Mouse (Mus musculus): ENCODE results near the gene Gm14147. TPM values are rescaled to one million over a fixed set of nuclear protein-coding genes. Genes with fewer than 3 reads are reported as not detected.

Gene Gm14147
- not detected for total RNA-seq (2023)

DNA sequence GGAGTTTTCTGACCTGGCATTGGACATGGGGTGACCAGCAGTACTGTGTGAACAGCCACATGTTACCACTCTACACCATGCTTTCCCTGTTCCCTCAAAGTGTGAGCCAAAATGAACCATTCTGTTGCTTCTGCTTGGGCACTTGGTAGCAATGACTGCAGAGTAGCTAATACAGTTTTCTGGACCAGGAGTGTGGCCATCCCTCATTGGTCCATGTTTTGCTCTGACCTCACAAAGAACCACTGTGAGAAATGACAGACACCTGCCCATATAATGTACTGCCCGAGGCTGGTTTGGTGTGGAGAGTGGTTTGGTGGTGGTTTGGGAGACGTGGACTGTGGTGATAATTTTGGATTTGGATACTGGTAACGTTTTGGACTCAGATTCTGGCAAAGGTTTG, at the start of gene Gm14147:
TSS of gene Gm14147 (plus strand) at position 301 of the 400 bp plus-strand sequence.

DNA sequence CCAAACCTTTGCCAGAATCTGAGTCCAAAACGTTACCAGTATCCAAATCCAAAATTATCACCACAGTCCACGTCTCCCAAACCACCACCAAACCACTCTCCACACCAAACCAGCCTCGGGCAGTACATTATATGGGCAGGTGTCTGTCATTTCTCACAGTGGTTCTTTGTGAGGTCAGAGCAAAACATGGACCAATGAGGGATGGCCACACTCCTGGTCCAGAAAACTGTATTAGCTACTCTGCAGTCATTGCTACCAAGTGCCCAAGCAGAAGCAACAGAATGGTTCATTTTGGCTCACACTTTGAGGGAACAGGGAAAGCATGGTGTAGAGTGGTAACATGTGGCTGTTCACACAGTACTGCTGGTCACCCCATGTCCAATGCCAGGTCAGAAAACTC, 5.8 kb upstream of the Gm14147 start, which contains the start of gene Gm14151:
TSS of gene Gm14151 (minus strand) at position 101 of the 400 bp plus-strand sequence.

Other genes with a start within 250 kb of the Gm14147 start
- 10 to 100 TPM; 65.6 to 66.2 TPM for gene Abhd12, start 193.5 kb upstream of the Gm14147 start, total RNA-seq (2023)
- gene Gins1, start 192.8 kb upstream of the Gm14147 start, total RNA-seq (2023) = 1 to 10 TPM; 4.6 to 5.4 TPM
- under 1 TPM in 1 of 2 experiments, not detected in 1; 0.35 TPM for gene Ninl, start 58.9 kb upstream of the Gm14147 start, total RNA-seq (2023)
- 10 to 100 TPM in 1 of 2 experiments, 1 to 10 TPM in 1; 8.3 to 10.9 TPM for gene Nanp, start 58.8 kb upstream of the Gm14147 start, total RNA-seq (2023)
- not detected for gene Gm14151, start 5.9 kb upstream of the Gm14147 start, total RNA-seq (2023)